In genomic region chr6:93167281-93167680, GRCm38 (mm10) we compare ENCODE assay signal across 10 mouse cellular contexts.
DNase-seq lines count a peak whose midpoint lies in the region; ATAC-seq and TF ChIP-seq lines count a peak whose summit lies in the region.
"Had no signal": no experiment of that assay in that cellular context is flagged by ENCODE, and none has a peak within 500 bp of the region (broad histone marks: within the 10 kb centered on the region; RNA-seq: fewer than 3 reads in every experiment).

No protein-coding gene starts in this region.

- peak overlapping the region; percentile 80 for H3K27ac ChIP-seq in embryonic facial prominence, embryonic 14.5 days (replicated peaks; ENCODE audit: low read depth, low read length)
- H3K27ac ChIP-seq in left cerebral cortex, adult 2 months = no peak overlapping the region
- H3K27ac ChIP-seq: macrophage had no signal

- peak; percentile 17 for DNase-seq in kidney, adult 9 months
- DNase-seq in kidney, adult 11 months = no peak
- peak; percentile 86 for DNase-seq in NIH3T3 (ENCODE audit: low read depth)
- peak; percentile 88 for DNase-seq in embryonic facial prominence, embryonic 14.5 days (ENCODE audit: low spot score)
- DNase-seq in kidney, postnatal 10 days = peak; percentile 54
- no peak for DNase-seq in T-cell, adult 2 months (ENCODE audit: low spot score)
- DNase-seq in adrenal gland, postnatal 4 days (ENCODE audit: low spot score in 2 of 2) = no peak
- DNase-seq in left cerebral cortex, adult 2 months (ENCODE audit: extremely low spot score in 1 of 2, low spot score in 2 of 2) = no peak
- DNase-seq: cerebellum, postnatal 36 days had no signal

- H3K4me3 ChIP-seq in embryonic facial prominence, embryonic 14.5 days (ENCODE audit: low read depth, low read length) = no peak overlapping the region
- no peak overlapping the region for H3K4me3 ChIP-seq in left cerebral cortex, adult 2 months

- 10% methylated on average over 7 of the region's 7 CpGs for WGBS in embryonic facial prominence, embryonic 14.5 days

- ATAC-seq in embryonic facial prominence, embryonic 14.5 days (ENCODE audit: low read depth) = peak; percentile 79; the same call in 1 of the 2 replicates

- TF ChIP-seq CTCF in left cerebral cortex, adult 2 months (IDR thresholded peaks at IDR 0.05) = no peak

- no peaks in the 10 kb centered on the region for H3K9me3 ChIP-seq in embryonic facial prominence, embryonic 14.5 days (ENCODE audit: control insufficient read depth, low read length)

- H3K27me3 ChIP-seq in embryonic facial prominence, embryonic 14.5 days (replicated peaks; ENCODE audit: control insufficient read depth, insufficient read depth, low read length) = no peaks in the 10 kb centered on the region

- peaks cover 29% of the 10 kb centered on the region for H3K4me1 ChIP-seq in embryonic facial prominence, embryonic 14.5 days (ENCODE audit: control insufficient read depth, insufficient read depth, low read length)

- H3K36me3 ChIP-seq in embryonic facial prominence, embryonic 14.5 days (ENCODE audit: control insufficient read depth, insufficient read depth, low read length) = no peaks in the 10 kb centered on the region

- peak overlapping the region; percentile 32 for H3K4me2 ChIP-seq in embryonic facial prominence, embryonic 14.5 days (ENCODE audit: low read depth, low read length)

- H3K9ac ChIP-seq in embryonic facial prominence, embryonic 14.5 days (ENCODE audit: low read depth, low read length) = no peak overlapping the region; the same call in 1 of the 2 replicates

- intact Hi-C loops in left cerebral cortex, adult 2 months (cut with DNase I) = no loop called here

Comparison
In these comparisons a context has a peak if more than half of its experiments do, and no peak if none do; other contexts are left out.
1. DNase-seq: peak in kidney, adult 9 months (single experiment), NIH3T3 (single experiment), embryonic facial prominence, embryonic 14.5 days (single experiment) and kidney, postnatal 10 days (single experiment); none in kidney, adult 11 months (single experiment), T-cell, adult 2 months (single experiment), adrenal gland, postnatal 4 days (0 of 2) and left cerebral cortex, adult 2 months (0 of 2).